Mouse (Mus musculus) heart, postnatal 0 days (tissue): ENCODE results near the gene Slc5a10.

Experiments used
- CTCF ChIP-seq: IDR thresholded peaks from 2 replicates; pipeline ENCODE4 v1.5.1; 2016; ENCODE audit warnings: antibody characterized with exemption, control low read depth, low read depth
- EP300 ChIP-seq: IDR thresholded peaks from 2 replicates; pipeline ENCODE4 v1.6.1; 2016; ENCODE audit warnings: antibody characterized with exemption, low read depth

DNA sequence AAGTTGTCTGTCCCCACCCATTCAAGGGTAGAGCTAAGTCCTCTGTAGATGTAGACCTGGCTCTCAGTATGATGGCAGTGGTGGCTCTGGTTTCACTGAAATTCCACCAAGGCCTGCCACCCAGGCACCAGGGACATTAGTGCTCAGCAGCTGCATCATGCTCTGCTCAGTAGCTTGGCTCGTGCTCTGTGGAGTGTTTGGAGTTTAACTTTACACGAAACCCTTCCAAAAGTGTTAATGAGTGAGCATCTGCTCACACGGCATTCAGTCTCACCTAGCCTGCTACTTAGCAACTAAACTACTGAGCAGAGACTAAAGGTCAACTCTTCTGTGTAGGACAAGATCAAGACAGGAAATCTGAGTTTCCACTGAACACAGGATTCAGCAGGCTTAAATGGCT is at the start of gene Slc5a10:
- no peak for TF ChIP-seq CTCF
- no peak for TF ChIP-seq EP300
